Mouse (Mus musculus) testis, adult 2 months (tissue): ENCODE data around the gene Cryl1.

Experiments
- CTCF ChIP-seq: fragments of 200-500 bp; IDR thresholded peaks from 2 replicates; pipeline ENCODE4 v1.5.1; 2012; ENCODE audit warnings: low read depth, mild to moderate bottlenecking, inconsistent platforms, low read length, moderate library complexity; ENCODE audit not compliant: control insufficient read depth, insufficient read depth, insufficient replicate concordance
- POLR2A ChIP-seq: fragments of 200-500 bp; IDR thresholded peaks from 2 replicates; pipeline ENCODE4 v1.6.1; 2012; ENCODE audit warnings: low read depth, mild to moderate bottlenecking, inconsistent platforms, low read length, moderate library complexity; ENCODE audit not compliant: control insufficient read depth

GRCm38 (mm10) chr14:57392278-57392677, 6.1 kb downstream of the Cryl1 start:
- TF ChIP-seq POLR2A = no peak
- no peak for TF ChIP-seq CTCF
